Mouse (Mus musculus): Measurements from ENCODE around the gene Hus1. TPM values are rescaled to one million over a fixed set of nuclear protein-coding genes. Genes with fewer than 3 reads are reported as not detected.

Hus1 gene
- total RNA-seq (2014; rRNA removed) (9.7 and 13.6 TPM in 2 replicates), polyA plus RNA-seq (2015; fragmentation: Nextera tagmentation; extraction: Ambion mirVana) (3.7 and 6.2 TPM in 2 replicates)

GRCm38 (mm10) chr11:9010853-9011339 is at the start of gene Hus1:
Gene Hus1, minus strand, starts transcription at chr11:9011191.
- peak; percentile 1; the same call in 1 of the 2 replicates for TF ChIP-seq CTCF (IDR thresholded peaks at IDR 0.05; ENCODE audit: low read depth)
- no peaks in the 10 kb centered on the region for H3K36me3 ChIP-seq (ENCODE audit: insufficient read depth)
- H3K4me3 ChIP-seq (ENCODE audit: low read depth, low read length) = peak within 1 kb of the TSS; percentile 57
- no peaks in the 10 kb centered on the region for H3K9me3 ChIP-seq (ENCODE audit: low read length)
- H3K4me1 ChIP-seq (ENCODE audit: insufficient read depth) = peaks cover 3% of the 10 kb centered on the region; the same call in 1 of the 2 replicates
- H3K27ac ChIP-seq (ENCODE audit: low read depth, low read length) = peak within 1 kb of the TSS; percentile 48
- no peaks in the 10 kb centered on the region for H3K27me3 ChIP-seq (ENCODE audit: insufficient read depth, low read length)
- DNase-seq = peak; percentile 79
- under 1% methylated on average over 43 of the region's 43 CpGs for WGBS
- ATAC-seq = peak; percentile 94
- H3K4me2 ChIP-seq (ENCODE audit: low read depth) = peak within 1 kb of the TSS; percentile 76
- H3K9ac ChIP-seq = peak within 1 kb of the TSS; percentile 59

DNA sequence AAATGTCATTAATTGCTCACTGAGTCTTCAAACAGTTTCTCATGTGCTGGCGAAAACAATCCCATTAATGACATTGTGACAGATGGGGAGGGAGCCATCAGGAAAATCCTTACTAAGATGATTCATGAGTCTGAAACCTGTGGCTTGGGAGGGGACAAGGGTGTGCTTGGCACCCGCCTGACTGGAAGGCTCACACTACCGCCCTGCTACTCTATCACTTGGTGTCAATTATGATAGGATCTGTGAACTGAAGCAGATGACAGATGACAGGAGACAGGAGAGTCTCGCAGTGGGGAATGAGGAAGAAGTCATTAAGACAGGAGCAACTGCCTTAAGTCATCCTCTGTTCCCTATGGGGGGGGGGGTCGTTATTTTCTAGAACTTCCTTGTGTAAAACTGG is 49.5 kb upstream of the Hus1 start:
- WGBS = 63% methylated on average over 5 of the region's 5 CpGs
- H3K36me3 ChIP-seq (ENCODE audit: insufficient read depth) = no peaks in the 10 kb centered on the region
- no peak for TF ChIP-seq CTCF (IDR thresholded peaks at IDR 0.05; ENCODE audit: low read depth)
- no peak overlapping the region for H3K4me2 ChIP-seq (ENCODE audit: low read depth)
- DNase-seq = no peak
- 0 out of 2 replicates have a peak, but pooled peaks have one; percentile 27 for ATAC-seq
- H3K9me3 ChIP-seq (ENCODE audit: low read length) = no peaks in the 10 kb centered on the region
- no peaks in the 10 kb centered on the region for H3K27me3 ChIP-seq (ENCODE audit: insufficient read depth, low read length)
- H3K27ac ChIP-seq (ENCODE audit: low read depth, low read length) = no peak overlapping the region
- H3K4me1 ChIP-seq (ENCODE audit: insufficient read depth) = no peaks in the 10 kb centered on the region
- H3K9ac ChIP-seq = no peak overlapping the region
- H3K4me3 ChIP-seq (ENCODE audit: low read depth, low read length) = no peak overlapping the region

DNA sequence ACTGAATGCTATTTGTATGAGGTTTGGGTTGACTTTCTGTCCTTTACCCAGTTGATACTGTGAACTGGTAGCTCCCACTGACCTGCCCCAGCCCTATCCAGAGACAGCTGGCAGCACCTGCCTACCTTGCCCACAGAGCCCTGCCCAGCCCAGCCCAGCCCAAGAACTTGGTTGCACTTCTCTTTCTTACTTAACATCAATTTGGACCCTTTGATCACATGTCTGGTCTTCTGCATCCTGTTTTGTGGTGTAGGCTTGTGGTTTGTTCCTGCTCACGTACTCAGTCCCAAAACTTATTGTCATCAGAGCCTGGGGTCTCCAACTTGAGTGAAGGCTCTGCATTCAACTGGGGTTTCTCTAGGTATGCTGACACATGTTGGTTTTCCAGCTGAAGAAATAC is 49.0 kb upstream of the Hus1 start:
- Histone ChIP-seq H3K27ac (ENCODE audit: low read depth, low read length) (no peak overlapping the region), H3K4me2 (ENCODE audit: low read depth) (no peak overlapping the region), H3K9ac (no peak overlapping the region), H3K9me3 (ENCODE audit: low read length) (no peaks in the 10 kb centered on the region), H3K27me3 (ENCODE audit: insufficient read depth, low read length) (no peaks in the 10 kb centered on the region), H3K36me3 (ENCODE audit: insufficient read depth) (no peaks in the 10 kb centered on the region), H3K4me1 (ENCODE audit: insufficient read depth) (no peaks in the 10 kb centered on the region), H3K4me3 (ENCODE audit: low read depth, low read length) (no peak overlapping the region)
- no peak for TF ChIP-seq CTCF (IDR thresholded peaks at IDR 0.05; ENCODE audit: low read depth)
- ATAC-seq (no peak), DNase-seq (no peak)
- WGBS = 70% methylated on average over 1 of the region's 1 CpGs

DNA sequence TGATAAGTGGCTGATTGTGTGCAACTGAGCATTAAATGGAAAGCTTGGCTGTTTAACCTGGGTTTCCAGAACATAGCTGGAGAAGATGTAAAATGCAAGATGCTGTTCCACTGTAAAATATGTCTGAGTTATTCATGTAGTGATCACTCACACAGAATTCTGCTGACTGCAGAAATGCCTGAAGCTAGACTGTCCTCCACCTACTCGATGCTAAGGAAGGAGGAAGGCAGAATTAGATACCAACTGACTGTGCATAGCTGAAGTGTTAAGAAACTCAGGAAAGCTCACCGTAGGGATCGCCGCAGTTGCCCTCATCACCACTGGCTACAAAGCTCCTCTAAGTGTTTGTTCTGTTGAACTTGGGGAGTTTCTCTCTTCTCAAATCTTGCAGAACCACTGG is 46.7 kb upstream of the Hus1 start:
- no peaks in the 10 kb centered on the region for H3K27me3 ChIP-seq (ENCODE audit: insufficient read depth, low read length)
- no peak overlapping the region for H3K27ac ChIP-seq (ENCODE audit: low read depth, low read length)
- H3K4me2 ChIP-seq (ENCODE audit: low read depth) = no peak overlapping the region
- 89% methylated on average over 4 of the region's 4 CpGs for WGBS
- ATAC-seq = no peak
- no peak overlapping the region for H3K9ac ChIP-seq
- H3K4me3 ChIP-seq (ENCODE audit: low read depth, low read length) = no peak overlapping the region
- no peak for TF ChIP-seq CTCF (IDR thresholded peaks at IDR 0.05; ENCODE audit: low read depth)
- no peaks in the 10 kb centered on the region for H3K9me3 ChIP-seq (ENCODE audit: low read length)
- no peak for DNase-seq
- H3K36me3 ChIP-seq (ENCODE audit: insufficient read depth) = no peaks in the 10 kb centered on the region
- no peaks in the 10 kb centered on the region for H3K4me1 ChIP-seq (ENCODE audit: insufficient read depth)

GRCm38 (mm10) chr11:9056937-9057336 is 45.9 kb upstream of the Hus1 start:
- no peak for DNase-seq
- H3K9ac ChIP-seq = no peak overlapping the region
- H3K4me2 ChIP-seq (ENCODE audit: low read depth) = no peak overlapping the region
- no peak overlapping the region for H3K4me3 ChIP-seq (ENCODE audit: low read depth, low read length)
- H3K27ac ChIP-seq (ENCODE audit: low read depth, low read length) = no peak overlapping the region
- no peaks in the 10 kb centered on the region for H3K27me3 ChIP-seq (ENCODE audit: insufficient read depth, low read length)
- no peak for TF ChIP-seq CTCF (IDR thresholded peaks at IDR 0.05; ENCODE audit: low read depth)
- ATAC-seq = no peak
- no peaks in the 10 kb centered on the region for H3K36me3 ChIP-seq (ENCODE audit: insufficient read depth)
- H3K4me1 ChIP-seq (ENCODE audit: insufficient read depth) = no peaks in the 10 kb centered on the region
- no peaks in the 10 kb centered on the region for H3K9me3 ChIP-seq (ENCODE audit: low read length)
- 80% methylated on average over 2 of the region's 2 CpGs for WGBS

GRCm38 (mm10) chr11:9051895-9052294 is 40.9 kb upstream of the Hus1 start:
- peaks cover 4% of the 10 kb centered on the region; the same call in 1 of the 2 replicates for H3K27me3 ChIP-seq (ENCODE audit: insufficient read depth, low read length)
- no peak overlapping the region for H3K9ac ChIP-seq
- no peaks in the 10 kb centered on the region for H3K9me3 ChIP-seq (ENCODE audit: low read length)
- TF ChIP-seq CTCF (IDR thresholded peaks at IDR 0.05; ENCODE audit: low read depth) = no peak
- no peak overlapping the region for H3K4me3 ChIP-seq (ENCODE audit: low read depth, low read length)
- no peak for ATAC-seq
- H3K36me3 ChIP-seq (ENCODE audit: insufficient read depth) = no peaks in the 10 kb centered on the region
- 0 out of 2 replicates have a peak, but pooled peaks cover 3% of the 10 kb centered on the region for H3K4me1 ChIP-seq (ENCODE audit: insufficient read depth)
- no peak for DNase-seq
- H3K27ac ChIP-seq (ENCODE audit: low read depth, low read length) = no peak overlapping the region
- H3K4me2 ChIP-seq (ENCODE audit: low read depth) = no peak overlapping the region
- 78% methylated on average over 2 of the region's 2 CpGs for WGBS

- no peak for TF ChIP-seq CTCF (IDR thresholded peaks at IDR 0.05; ENCODE audit: low read depth)
- no peak overlapping the region for H3K4me2 ChIP-seq (ENCODE audit: low read depth)
- ATAC-seq = no peak
- H3K9ac ChIP-seq = no peak overlapping the region
- H3K27ac ChIP-seq (ENCODE audit: low read depth, low read length) = no peak overlapping the region
- no peak overlapping the region for H3K4me3 ChIP-seq (ENCODE audit: low read depth, low read length)
- DNase-seq = no peak
- 67% methylated on average over 4 of the region's 4 CpGs for WGBS
- H3K36me3 ChIP-seq (ENCODE audit: insufficient read depth) = no peaks in the 10 kb centered on the region
- 0 out of 2 replicates have a peak, but pooled peaks cover 3% of the 10 kb centered on the region for H3K4me1 ChIP-seq (ENCODE audit: insufficient read depth)
- H3K9me3 ChIP-seq (ENCODE audit: low read length) = no peaks in the 10 kb centered on the region
- H3K27me3 ChIP-seq (ENCODE audit: insufficient read depth, low read length) = peaks cover 4% of the 10 kb centered on the region; the same call in 1 of the 2 replicates
Observed at GRCm38 (mm10) chr11:9050241-9050640, 39.2 kb upstream of the Hus1 start.

Measured in forebrain, postnatal 0 days (tissue).